Mouse (Mus musculus): Measurements from ENCODE around the gene Cavin4. TPM values are rescaled to one million over a fixed set of nuclear protein-coding genes. Genes with fewer than 3 reads are reported as not detected.

Cavin4 gene
- total and polyA plus RNA-seq, 2 experiments from 2014 or later: 0.79 to 1.4 TPM

DNA sequence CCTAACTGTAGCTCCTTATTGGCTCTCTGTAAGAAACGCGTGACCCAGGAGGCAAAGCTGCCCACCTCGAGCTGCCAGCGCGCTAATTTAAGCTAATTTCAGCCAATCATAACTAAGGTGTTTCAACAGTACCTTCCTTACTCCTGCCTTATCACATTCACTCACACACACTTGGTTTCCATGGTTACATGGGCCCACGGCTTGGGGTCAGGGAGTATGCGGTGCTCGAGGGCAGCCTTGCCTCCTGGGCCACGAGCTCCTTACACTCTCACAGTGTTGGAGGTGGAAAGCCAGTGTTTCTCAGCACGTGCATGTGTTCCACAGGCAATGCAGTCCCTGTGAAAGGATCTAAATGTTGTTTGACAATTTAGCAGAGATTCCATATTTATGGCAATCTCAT, 25.2 kb upstream of the Cavin4 start:
- TF ChIP-seq CTCF (IDR thresholded peaks at IDR 0.05): no peak

DNA sequence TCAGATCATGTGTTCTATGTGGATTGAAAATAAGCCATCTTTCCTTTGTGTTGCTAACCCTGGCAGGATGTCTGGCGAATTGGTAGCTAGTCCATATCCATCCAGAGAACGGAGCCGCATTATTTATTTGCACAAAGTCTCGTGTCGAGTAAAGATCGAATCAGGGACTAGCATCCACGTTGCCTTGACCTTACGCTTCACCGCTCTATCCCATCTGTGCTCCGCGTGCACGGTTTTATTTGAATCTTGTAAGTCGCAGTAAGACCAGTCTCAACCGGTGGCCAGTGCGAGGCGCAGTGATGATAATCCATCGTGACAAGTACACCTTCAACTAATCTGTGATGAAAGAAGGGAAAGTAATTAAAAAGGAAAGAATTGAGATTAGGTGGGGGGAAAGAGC, 23.8 kb upstream of the Cavin4 start:
- no peak overlapping the region for H3K4me2 ChIP-seq (ENCODE audit: low read depth, low read length, poor library complexity, severe bottlenecking)
- H3K27ac ChIP-seq (ENCODE audit: low read depth, low read length): no peak overlapping the region
- no peak for ATAC-seq (ENCODE audit: low FRiP score)
- DNase-seq (ENCODE audit: low spot score): peak; percentile 48
- peaks cover 25% of the 10 kb centered on the region for H3K36me3 ChIP-seq (ENCODE audit: insufficient read depth, low read length)
- H3K9ac ChIP-seq (replicated peaks; ENCODE audit: low read length, poor library complexity, severe bottlenecking): no peak overlapping the region
- no peaks in the 10 kb centered on the region for H3K9me3 ChIP-seq (ENCODE audit: low read length)
- no peak for TF ChIP-seq CTCF (IDR thresholded peaks at IDR 0.05)
- H3K27me3 ChIP-seq (ENCODE audit: insufficient read depth, low read length): no peaks in the 10 kb centered on the region
- H3K4me3 ChIP-seq (ENCODE audit: low read depth, low read length): no peak overlapping the region
- H3K4me1 ChIP-seq (ENCODE audit: insufficient read depth, low read length): no peaks in the 10 kb centered on the region; the same call in 1 of the 2 replicates
- WGBS: 87% methylated on average over 17 of the region's 17 CpGs

More for the DNA sequence above, 25.2 kb upstream of the Cavin4 start:
- H3K4me1 ChIP-seq (ENCODE audit: insufficient read depth, low read length): no peaks in the 10 kb centered on the region; the same call in 1 of the 2 replicates
- 63% methylated on average over 10 of the region's 10 CpGs for WGBS
- H3K4me3 ChIP-seq (ENCODE audit: low read depth, low read length): no peak overlapping the region
- no peak for DNase-seq (ENCODE audit: low spot score)
- H3K9me3 ChIP-seq (ENCODE audit: low read length): no peaks in the 10 kb centered on the region
- no peaks in the 10 kb centered on the region for H3K27me3 ChIP-seq (ENCODE audit: insufficient read depth, low read length)
- H3K9ac ChIP-seq (replicated peaks; ENCODE audit: low read length, poor library complexity, severe bottlenecking): no peak overlapping the region
- H3K27ac ChIP-seq (ENCODE audit: low read depth, low read length): no peak overlapping the region
- peaks cover 25% of the 10 kb centered on the region for H3K36me3 ChIP-seq (ENCODE audit: insufficient read depth, low read length)
- H3K4me2 ChIP-seq (ENCODE audit: low read depth, low read length, poor library complexity, severe bottlenecking): no peak overlapping the region
- ATAC-seq (ENCODE audit: low FRiP score): no peak

DNA sequence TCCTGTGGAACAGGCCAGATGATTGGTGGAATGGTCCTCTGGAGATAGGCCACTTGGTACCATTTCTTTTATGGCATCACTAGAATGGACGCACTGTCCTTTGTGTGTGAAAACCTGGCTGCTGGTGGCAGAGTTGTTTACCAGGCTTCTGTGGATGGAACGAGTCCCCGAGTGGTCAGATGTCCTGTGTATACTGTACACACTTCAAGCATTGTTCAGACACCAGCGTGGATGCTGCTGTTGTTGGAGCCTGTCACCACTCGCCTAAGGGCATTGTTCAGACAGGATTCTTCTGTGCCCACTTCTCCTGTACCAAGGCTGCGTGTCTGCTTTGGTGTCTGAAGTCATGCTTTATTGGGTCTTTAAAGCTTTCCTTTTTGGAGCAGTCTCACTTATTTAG, 19.5 kb upstream of the Cavin4 start:
- Histone ChIP-seq H3K9ac (replicated peaks; ENCODE audit: low read length, poor library complexity, severe bottlenecking) (no peak overlapping the region), H3K4me1 (ENCODE audit: insufficient read depth, low read length) (no peaks in the 10 kb centered on the region), H3K9me3 (ENCODE audit: low read length) (no peaks in the 10 kb centered on the region; the same call in 1 of the 2 replicates), H3K4me2 (ENCODE audit: low read depth, low read length, poor library complexity, severe bottlenecking) (no peak overlapping the region), H3K36me3 (ENCODE audit: insufficient read depth, low read length) (peaks cover 34% of the 10 kb centered on the region), H3K27me3 (ENCODE audit: insufficient read depth, low read length) (no peaks in the 10 kb centered on the region), H3K27ac (ENCODE audit: low read depth, low read length) (no peak overlapping the region), H3K4me3 (ENCODE audit: low read depth, low read length) (no peak overlapping the region)
- DNase-seq (ENCODE audit: low spot score) (no peak), ATAC-seq (ENCODE audit: low FRiP score) (no peak)
- TF ChIP-seq CTCF (IDR thresholded peaks at IDR 0.05): no peak
- WGBS: 91% methylated on average over 6 of the region's 6 CpGs

DNA sequence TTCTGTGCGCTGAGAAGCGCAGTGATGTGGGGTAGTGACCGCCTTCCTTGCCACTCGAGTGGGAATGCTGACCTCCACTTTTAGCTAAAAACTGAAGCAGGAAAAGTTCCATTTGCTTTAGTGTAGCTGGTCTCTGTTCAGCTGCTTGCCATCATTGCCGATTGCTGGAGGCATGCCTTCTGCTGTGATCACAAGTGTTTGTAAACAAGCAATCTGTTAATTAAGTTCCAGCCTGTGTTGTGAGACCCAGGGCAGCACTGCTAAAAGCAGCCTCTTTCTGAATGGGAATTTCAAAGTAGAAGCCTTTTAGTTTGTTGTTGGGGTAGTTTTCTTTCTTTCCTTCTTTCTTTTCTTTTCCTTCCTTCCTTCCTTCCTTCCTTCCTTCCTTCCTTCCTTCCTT, 17.2 kb upstream of the Cavin4 start:
- Histone ChIP-seq H3K4me3 (ENCODE audit: low read depth, low read length) (no peak overlapping the region), H3K27ac (ENCODE audit: low read depth, low read length) (no peak overlapping the region)

DNA sequence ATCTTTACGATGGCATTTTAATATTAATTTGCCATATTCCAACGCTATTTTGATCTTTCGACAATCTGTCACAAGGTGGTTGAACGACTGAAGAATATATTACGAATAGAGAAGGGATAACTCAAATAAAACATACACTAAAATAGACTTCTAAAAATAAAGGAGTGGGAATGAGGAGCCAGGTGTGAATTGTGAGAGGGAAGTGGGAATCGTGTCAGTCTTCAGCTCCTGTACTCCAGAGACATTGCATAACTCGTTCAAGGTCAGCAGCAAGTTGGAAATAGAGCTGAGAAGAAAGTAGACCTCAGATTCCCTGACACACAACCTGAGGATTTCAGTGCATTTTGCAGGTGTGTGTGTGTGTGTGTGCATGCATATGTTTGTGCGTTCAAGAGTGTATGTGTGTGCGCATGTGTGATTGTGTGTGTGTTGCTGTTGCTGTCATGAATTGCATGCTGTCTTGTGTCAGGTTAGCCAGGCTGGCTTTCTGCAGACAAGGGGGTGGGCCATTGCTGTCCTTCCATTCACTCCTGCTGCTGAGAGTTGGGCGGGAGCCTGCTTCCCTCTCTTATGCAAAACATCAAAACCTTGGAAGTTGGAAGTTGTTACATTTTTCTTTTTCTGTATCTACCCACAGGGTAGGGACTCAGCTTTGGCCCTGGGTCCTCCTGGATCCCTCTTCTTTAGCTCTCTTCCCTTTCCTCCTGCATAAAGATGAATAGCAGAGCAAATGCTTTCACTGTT, 12.5 kb upstream of the Cavin4 start:
- no peaks in the 10 kb centered on the region for H3K27me3 ChIP-seq (ENCODE audit: insufficient read depth, low read length)
- H3K27ac ChIP-seq (ENCODE audit: low read depth, low read length): no peak overlapping the region
- H3K4me2 ChIP-seq (ENCODE audit: low read depth, low read length, poor library complexity, severe bottlenecking): no peak overlapping the region
- no peaks in the 10 kb centered on the region; the same call in 1 of the 2 replicates for H3K9me3 ChIP-seq (ENCODE audit: low read length)
- WGBS: 87% methylated on average over 10 of the region's 10 CpGs
- H3K4me3 ChIP-seq (ENCODE audit: low read depth, low read length): no peak overlapping the region
- H3K36me3 ChIP-seq (ENCODE audit: insufficient read depth, low read length): peaks cover 35% of the 10 kb centered on the region
- ATAC-seq (ENCODE audit: low FRiP score) (no peak), DNase-seq (ENCODE audit: low spot score) (no peak)
- no peak for TF ChIP-seq CTCF (IDR thresholded peaks at IDR 0.05)
- H3K4me1 ChIP-seq (ENCODE audit: insufficient read depth, low read length): no peaks in the 10 kb centered on the region
- no peak overlapping the region for H3K9ac ChIP-seq (replicated peaks; ENCODE audit: low read length, poor library complexity, severe bottlenecking)

More for the DNA sequence above, 17.2 kb upstream of the Cavin4 start:
- Histone ChIP-seq H3K4me2 (ENCODE audit: low read depth, low read length, poor library complexity, severe bottlenecking) (no peak overlapping the region), H3K4me1 (ENCODE audit: insufficient read depth, low read length) (no peaks in the 10 kb centered on the region), H3K36me3 (ENCODE audit: insufficient read depth, low read length) (peaks cover 33% of the 10 kb centered on the region), H3K9me3 (ENCODE audit: low read length) (no peaks in the 10 kb centered on the region; the same call in 1 of the 2 replicates), H3K27me3 (ENCODE audit: insufficient read depth, low read length) (no peaks in the 10 kb centered on the region), H3K9ac (replicated peaks; ENCODE audit: low read length, poor library complexity, severe bottlenecking) (no peak overlapping the region)
- ATAC-seq (ENCODE audit: low FRiP score) (no peak), DNase-seq (ENCODE audit: low spot score) (no peak)
- WGBS: 98% methylated on average over 5 of the region's 5 CpGs
- TF ChIP-seq CTCF (IDR thresholded peaks at IDR 0.05): no peak

DNA sequence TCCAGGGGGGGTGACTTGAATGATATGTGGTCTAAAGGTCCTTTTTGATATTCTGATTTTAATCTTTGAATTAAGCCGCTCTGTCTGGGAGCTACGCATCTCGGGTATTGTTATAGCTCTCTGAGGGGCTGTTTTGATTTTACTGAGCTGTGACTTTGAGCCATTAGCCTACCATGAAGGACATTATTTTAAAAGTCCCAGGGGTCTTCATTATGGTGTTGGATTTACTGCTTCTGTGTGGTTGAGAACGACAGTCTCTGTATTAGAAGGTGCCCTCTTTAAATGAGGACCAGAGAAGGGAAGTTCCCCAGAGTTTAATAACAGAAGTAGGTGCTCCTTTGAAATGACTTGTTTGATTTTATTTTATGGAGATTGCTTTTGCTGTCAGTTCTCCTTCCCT, 9.2 kb upstream of the Cavin4 start:
- Histone ChIP-seq H3K9ac (replicated peaks; ENCODE audit: low read length, poor library complexity, severe bottlenecking) (no peak overlapping the region), H3K4me1 (ENCODE audit: insufficient read depth, low read length) (no peaks in the 10 kb centered on the region), H3K9me3 (ENCODE audit: low read length) (no peaks in the 10 kb centered on the region), H3K36me3 (ENCODE audit: insufficient read depth, low read length) (peaks cover 42% of the 10 kb centered on the region), H3K4me2 (ENCODE audit: low read depth, low read length, poor library complexity, severe bottlenecking) (no peak overlapping the region), H3K4me3 (ENCODE audit: low read depth, low read length) (no peak overlapping the region), H3K27me3 (ENCODE audit: insufficient read depth, low read length) (no peaks in the 10 kb centered on the region), H3K27ac (ENCODE audit: low read depth, low read length) (no peak overlapping the region)
- 32% methylated on average over 4 of the region's 4 CpGs for WGBS
- ATAC-seq (ENCODE audit: low FRiP score): no peak
- no peak for DNase-seq (ENCODE audit: low spot score)
- TF ChIP-seq CTCF (IDR thresholded peaks at IDR 0.05): no peak

Measured in midbrain, postnatal 0 days (tissue).